Mouse (Mus musculus): Measurements from ENCODE around the gene Eif4h. TPM values are rescaled to one million over a fixed set of nuclear protein-coding genes. Genes with fewer than 3 reads are reported as not detected.

The Eif4h gene
- total RNA-seq, 4 experiments from 2014 or later = 241 to 258 (median 257) TPM

Small RNA genes within 50 kb of the gene (microRNA-seq; reads per million reads assigned to microRNA genes)
- gene Mir7228 = 0 to 0.17 reads per million in 2 experiments

Other genes with a start within 250 kb of the Eif4h start
- gene Gtf2ird1, start 182.8 kb downstream of the Eif4h start, total RNA-seq (2022) = 10 to 100 TPM; 46.0 to 93.0 (median 63.1) TPM
- 10 to 100 TPM; 18.8 to 28.2 (median 22.9) TPM for gene Clip2, start 87.1 kb downstream of the Eif4h start, total RNA-seq (2022)
- gene Syna, start 79.3 kb downstream of the Eif4h start, total RNA-seq (2022) = not detected
- 10 to 100 TPM; 39.8 to 56.8 (median 46.2) TPM for gene Rfc2, start 58.1 kb downstream of the Eif4h start, total RNA-seq (2022)
- 10 to 100 TPM in 2 of 4 experiments, 1 to 10 TPM in 2; 4.8 to 11.3 (median 8.0) TPM for gene Lat2, start 24.5 kb downstream of the Eif4h start, total RNA-seq (2022)
- gene Limk1, start 49.1 kb upstream of the Eif4h start, total RNA-seq (2022) = 10 to 100 TPM; 22.4 to 25.4 (median 23.7) TPM
- gene Eln, start 107.8 kb upstream of the Eif4h start, total RNA-seq (2022) = 10 to 100 TPM in 2 of 4 experiments, 1 to 10 TPM in 2; 6.8 to 12.7 (median 9.7) TPM

Data from adrenal gland, adult 8-10 months (tissue).